Mouse (Mus musculus): ENCODE results near the gene Upf2.
"Not testable (repeated sequence)": the region's sequence is repeated elsewhere in the genome, so short reads cannot be mapped to it uniquely, and the experiment has no call there.

Gene Upf2

GRCm38 (mm10) chr2:6072685-6073260 lies 121.5 kb downstream of the Upf2 start:
- no peak for DNase-seq

GRCm38 (mm10) chr2:6074891-6075529 lies 123.7 kb downstream of the Upf2 start:
- DNase-seq: peak; percentile 76

- no peak for DNase-seq
Observed at GRCm38 (mm10) chr2:6075530-6075896, 124.2 kb downstream of the Upf2 start.

GRCm38 (mm10) chr2:6080037-6080436 lies 128.8 kb downstream of the Upf2 start:
- DNase-seq: no peak

- no peak for DNase-seq
Observed at GRCm38 (mm10) chr2:6081108-6081507, 129.8 kb downstream of the Upf2 start.

GRCm38 (mm10) chr2:6082615-6083014 lies 131.3 kb downstream of the Upf2 start:
- DNase-seq: no peak

GRCm38 (mm10) chr2:6083696-6084095 lies 132.4 kb downstream of the Upf2 start:
- DNase-seq: no peak

GRCm38 (mm10) chr2:6085622-6086530 lies 134.6 kb downstream of the Upf2 start:
- DNase-seq: no peak

- no peak for DNase-seq
Observed at GRCm38 (mm10) chr2:6087151-6087550, 135.9 kb downstream of the Upf2 start.

GRCm38 (mm10) chr2:6089941-6090340 lies 138.7 kb downstream of the Upf2 start:
- DNase-seq: not testable (repeated sequence)

GRCm38 (mm10) chr2:6097113-6097716 lies 145.9 kb downstream of the Upf2 start:
- DNase-seq: no peak

GRCm38 (mm10) chr2:6098924-6099323 lies 147.7 kb downstream of the Upf2 start:
- no peak for DNase-seq

GRCm38 (mm10) chr2:6099443-6099842 lies 148.2 kb downstream of the Upf2 start:
- DNase-seq: no peak

GRCm38 (mm10) chr2:6100027-6100749 lies 148.9 kb downstream of the Upf2 start:
- DNase-seq: no peak

- no peak for DNase-seq
Observed at GRCm38 (mm10) chr2:6100755-6101154, 149.5 kb downstream of the Upf2 start.

GRCm38 (mm10) chr2:6105437-6105836 lies 154.2 kb downstream of the Upf2 start:
- DNase-seq: no peak

Measured in kidney, adult 18-20 months (tissue).